Mouse (Mus musculus) forebrain, embryonic 10.5 days (tissue): Measurements from ENCODE around the gene Lcn8. TPM values are rescaled to one million over a fixed set of nuclear protein-coding genes. Genes with fewer than 3 reads are reported as not detected.
A peak's percentile ranks its signal among the peaks of the same experiment; 100 is the strongest.

Experiments used
- DNase-seq: peaks from one replicate; pipeline ENCODE4 v3.0.0-alpha.2; 2017; ENCODE audit warnings: low spot score; ENCODE audit errors: extremely low spot score
- H3K27ac ChIP-seq: fragments of 300-500 bp; sonication (generic); 2 replicates; pipeline ENCODE4 v1.5.1; 2016; ENCODE audit warnings: mild to moderate bottlenecking
- H3K27me3 ChIP-seq: fragments of 300-500 bp; sonication (generic); 2 replicates; pipeline ENCODE4 v1.6.1; 2016; ENCODE audit warnings: mild to moderate bottlenecking; ENCODE audit not compliant: poor library complexity, severe bottlenecking
- H3K36me3 ChIP-seq: fragments of 300-500 bp; sonication (generic); replicated peaks from 2 replicates; pipeline ENCODE4 v1.6.1; 2016; ENCODE audit warnings: mild to moderate bottlenecking, moderate library complexity
- H3K4me1 ChIP-seq: fragments of 300-500 bp; sonication (generic); 2 replicates; pipeline ENCODE4 v1.6.1; 2016
- H3K4me3 ChIP-seq: fragments of 300-500 bp; sonication (generic); 2 replicates; pipeline ENCODE4 v1.5.1; 2016; ENCODE audit warnings: mild to moderate bottlenecking, moderate library complexity
- H3K9me3 ChIP-seq: fragments of 300-500 bp; sonication (generic); 2 replicates; pipeline ENCODE4 v1.6.1; 2016; ENCODE audit warnings: mild to moderate bottlenecking, moderate library complexity
- WGBS: fragments of 180-500 bp; shearing (Covaris S2); methylation state at CpG from one replicate; pipeline ENCODE4 v1.1.7; 2016; 5-methylcytosine and 5-hydroxymethylcytosine counted together
- polyA plus RNA-seq: library from polyadenylated mRNA; unstranded; fragments of >200 nt; fragmentation: Nextera tagmentation; extraction: Ambion mirVana; gene quantifications from 2 replicates; pipeline ENCODE4 v1.2.1, GENCODE M21; 2016

The Lcn8 gene
- not detected in 2 replicates for polyA plus RNA-seq

- no peaks in the 10 kb centered on the region for H3K4me1 ChIP-seq
- no peaks in the 10 kb centered on the region for H3K27me3 ChIP-seq
- H3K4me3 ChIP-seq, result no peak within 1 kb of the TSS
- H3K9me3 ChIP-seq, result no peaks in the 10 kb centered on the region
- H3K27ac ChIP-seq, result no peak within 1 kb of the TSS
- no peak for DNase-seq
- H3K36me3 ChIP-seq, result no peaks in the 10 kb centered on the region
- WGBS, result 85% methylated on average over 2 of the region's 2 CpGs
These were observed at the start of gene Lcn8 for GRCm38 (mm10) chr2:25652902-25653301. Lcn8 (plus strand) TSS chr2:25653120.

DNA sequence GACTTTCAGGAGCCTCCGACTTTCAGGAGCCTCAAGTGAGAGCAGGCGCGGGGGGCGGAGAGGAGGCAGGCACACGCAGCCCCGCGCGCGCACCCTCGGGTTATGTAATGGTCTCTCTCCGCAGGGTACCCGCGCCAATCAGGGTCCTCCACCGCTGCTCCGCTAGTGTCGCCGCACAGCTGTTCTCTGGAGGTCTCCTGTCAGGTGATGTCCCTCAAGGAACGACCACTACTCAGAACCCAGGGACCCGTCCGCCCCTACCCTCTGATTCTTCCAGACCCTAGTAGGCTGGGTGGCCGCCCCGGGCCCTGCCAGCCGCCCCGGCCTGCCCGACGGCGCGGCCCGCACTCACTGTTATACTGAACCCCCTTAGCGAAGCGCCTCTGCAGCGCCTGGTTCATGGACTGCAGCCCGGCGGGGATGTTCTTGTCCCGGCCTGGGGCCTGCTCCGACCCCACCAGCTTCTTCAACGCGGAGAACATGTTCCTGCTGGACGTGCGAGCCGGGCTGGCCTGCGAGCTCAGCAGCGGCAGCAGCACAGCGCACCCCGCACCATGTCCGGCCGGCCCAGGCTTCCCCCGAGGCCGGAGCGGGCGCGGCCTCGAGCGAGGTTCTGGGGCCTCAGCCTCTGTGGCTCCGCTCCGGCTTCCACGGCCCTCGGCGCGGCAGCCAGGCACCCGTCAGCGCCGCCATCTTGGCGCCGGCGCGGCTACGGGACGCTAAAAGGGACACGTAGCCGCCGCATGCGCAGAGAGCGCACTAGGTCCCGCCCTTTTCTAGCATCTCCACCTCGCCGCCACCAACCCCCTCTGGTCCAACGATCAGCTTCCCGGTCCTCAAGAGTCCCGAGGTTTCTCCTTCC is 44.9 kb upstream of the Lcn8 start, which contains the start of gene Rabl6:
TSS of gene Rabl6 (minus strand) at position 761 of the 862 bp plus-strand sequence.
- peak within 1 kb of the TSS; percentile 99 for H3K4me3 ChIP-seq
- H3K27ac ChIP-seq, result peak within 1 kb of the TSS; percentile 98
- no peaks in the 10 kb centered on the region for H3K9me3 ChIP-seq
- peaks cover 39% of the 10 kb centered on the region for H3K27me3 ChIP-seq
- H3K36me3 ChIP-seq, result peaks cover 24% of the 10 kb centered on the region
- peaks cover 24% of the 10 kb centered on the region for H3K4me1 ChIP-seq
- DNase-seq, result peak; percentile 83
- under 1% methylated on average over 80 of the region's 80 CpGs for WGBS

DNA sequence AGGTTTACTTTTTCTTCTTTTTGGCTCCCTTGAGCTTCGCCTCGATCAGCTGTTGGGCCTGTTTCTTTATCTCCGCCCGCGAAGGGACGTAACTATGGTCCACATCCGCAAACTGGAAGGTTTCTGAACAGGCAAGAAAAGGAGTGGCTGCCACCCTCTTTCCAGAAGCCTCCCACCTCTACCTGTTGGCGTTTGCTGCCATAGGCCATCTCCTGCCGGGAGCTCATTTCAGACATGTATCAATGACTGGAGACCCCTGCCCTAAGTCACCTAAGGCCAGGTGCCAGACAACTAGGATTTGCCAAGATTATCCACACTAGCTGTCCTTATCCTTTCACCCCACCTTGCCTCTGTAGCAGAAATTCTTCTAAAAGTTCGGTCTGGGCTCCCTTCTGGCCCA is 44.2 kb upstream of the Lcn8 start:
- DNase-seq, result no peak
- H3K9me3 ChIP-seq, result no peaks in the 10 kb centered on the region
- H3K27ac ChIP-seq, result peak overlapping the region; percentile 98
- peak overlapping the region; percentile 99 for H3K4me3 ChIP-seq
- peaks cover 18% of the 10 kb centered on the region for H3K36me3 ChIP-seq
- WGBS, result 69% methylated on average over 10 of the region's 10 CpGs
- H3K4me1 ChIP-seq, result peaks cover 24% of the 10 kb centered on the region
- H3K27me3 ChIP-seq, result peaks cover 46% of the 10 kb centered on the region

- no peaks in the 10 kb centered on the region for H3K36me3 ChIP-seq
- H3K27me3 ChIP-seq, result peaks cover 84% of the 10 kb centered on the region
- no peak for DNase-seq
- no peak overlapping the region for H3K27ac ChIP-seq
- 27% methylated on average over 22 of the region's 22 CpGs for WGBS
- H3K9me3 ChIP-seq, result no peaks in the 10 kb centered on the region
- peaks cover 16% of the 10 kb centered on the region for H3K4me1 ChIP-seq
- peak overlapping the region; percentile 19; the same call in 1 of the 2 replicates for H3K4me3 ChIP-seq
These were observed 36.5 kb upstream of the Lcn8 start for GRCm38 (mm10) chr2:25616398-25616797.

- WGBS, result 89% methylated on average over 3 of the region's 3 CpGs
- H3K36me3 ChIP-seq, result no peaks in the 10 kb centered on the region
- H3K4me3 ChIP-seq, result peak within 1 kb of the TSS; percentile 19; the same call in 1 of the 2 replicates
- H3K27ac ChIP-seq, result no peak within 1 kb of the TSS
- H3K27me3 ChIP-seq, result peaks cover 72% of the 10 kb centered on the region
- no peak for DNase-seq
- no peaks in the 10 kb centered on the region for H3K9me3 ChIP-seq
- peaks cover 24% of the 10 kb centered on the region for H3K4me1 ChIP-seq
These were observed 35.3 kb upstream of the Lcn8 start, which contains the start of gene Ccdc183 for GRCm38 (mm10) chr2:25617578-25617977. Ccdc183 (minus strand) TSS chr2:25617678.

DNA sequence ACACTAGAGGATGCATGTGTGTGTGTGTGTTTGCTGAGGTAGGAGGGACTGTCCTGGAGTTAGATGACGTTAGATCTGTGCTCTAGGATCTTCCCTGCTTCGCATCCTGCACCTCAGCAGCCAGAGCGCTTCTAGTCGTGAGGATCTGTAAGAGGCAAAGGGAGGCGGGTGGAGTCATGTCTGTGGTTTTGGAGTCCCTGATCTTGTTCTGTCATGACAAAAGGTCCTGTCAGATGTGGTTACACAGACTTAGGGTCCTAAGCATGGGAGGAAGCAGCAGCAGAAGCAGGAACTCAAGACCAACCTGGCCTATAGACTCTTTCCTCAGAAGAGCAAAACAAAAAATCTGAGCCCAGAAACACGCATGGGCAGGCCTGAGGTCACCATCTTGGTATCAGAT is 32.5 kb upstream of the Lcn8 start:
- peaks cover 24% of the 10 kb centered on the region for H3K4me1 ChIP-seq
- peaks cover 45% of the 10 kb centered on the region for H3K27me3 ChIP-seq
- 84% methylated on average over 6 of the region's 6 CpGs for WGBS
- no peak for DNase-seq
- H3K9me3 ChIP-seq, result no peaks in the 10 kb centered on the region
- H3K27ac ChIP-seq, result no peak overlapping the region
- no peak overlapping the region for H3K4me3 ChIP-seq
- no peaks in the 10 kb centered on the region for H3K36me3 ChIP-seq

DNA sequence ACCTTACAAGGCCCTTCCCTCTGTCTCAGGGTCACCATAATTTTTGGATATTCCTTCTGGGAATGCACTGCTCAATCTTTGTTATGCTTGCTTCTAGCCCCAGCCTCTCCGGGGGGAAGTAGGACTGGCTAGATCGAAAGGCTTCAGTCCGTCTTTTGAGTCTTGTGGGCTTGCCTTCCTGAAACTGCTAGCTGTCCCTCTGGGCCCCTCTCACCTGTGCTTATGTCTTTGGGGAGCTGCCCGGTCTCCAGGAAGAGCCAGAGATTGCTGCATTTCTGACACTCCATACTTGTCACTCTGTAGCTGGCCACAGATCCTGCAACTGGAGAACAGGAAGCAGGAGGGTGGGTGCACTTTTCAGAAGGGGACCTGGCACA is 32.1 kb upstream of the Lcn8 start:
- Histone ChIP-seq H3K27me3 (peaks cover 41% of the 10 kb centered on the region), H3K4me3 (peak overlapping the region; percentile 62; the same call in 1 of the 2 replicates), H3K36me3 (no peaks in the 10 kb centered on the region), H3K9me3 (no peaks in the 10 kb centered on the region), H3K4me1 (peaks cover 24% of the 10 kb centered on the region), H3K27ac (no peak overlapping the region)
- WGBS, result 88% methylated on average over 4 of the region's 4 CpGs
- no peak for DNase-seq

DNA sequence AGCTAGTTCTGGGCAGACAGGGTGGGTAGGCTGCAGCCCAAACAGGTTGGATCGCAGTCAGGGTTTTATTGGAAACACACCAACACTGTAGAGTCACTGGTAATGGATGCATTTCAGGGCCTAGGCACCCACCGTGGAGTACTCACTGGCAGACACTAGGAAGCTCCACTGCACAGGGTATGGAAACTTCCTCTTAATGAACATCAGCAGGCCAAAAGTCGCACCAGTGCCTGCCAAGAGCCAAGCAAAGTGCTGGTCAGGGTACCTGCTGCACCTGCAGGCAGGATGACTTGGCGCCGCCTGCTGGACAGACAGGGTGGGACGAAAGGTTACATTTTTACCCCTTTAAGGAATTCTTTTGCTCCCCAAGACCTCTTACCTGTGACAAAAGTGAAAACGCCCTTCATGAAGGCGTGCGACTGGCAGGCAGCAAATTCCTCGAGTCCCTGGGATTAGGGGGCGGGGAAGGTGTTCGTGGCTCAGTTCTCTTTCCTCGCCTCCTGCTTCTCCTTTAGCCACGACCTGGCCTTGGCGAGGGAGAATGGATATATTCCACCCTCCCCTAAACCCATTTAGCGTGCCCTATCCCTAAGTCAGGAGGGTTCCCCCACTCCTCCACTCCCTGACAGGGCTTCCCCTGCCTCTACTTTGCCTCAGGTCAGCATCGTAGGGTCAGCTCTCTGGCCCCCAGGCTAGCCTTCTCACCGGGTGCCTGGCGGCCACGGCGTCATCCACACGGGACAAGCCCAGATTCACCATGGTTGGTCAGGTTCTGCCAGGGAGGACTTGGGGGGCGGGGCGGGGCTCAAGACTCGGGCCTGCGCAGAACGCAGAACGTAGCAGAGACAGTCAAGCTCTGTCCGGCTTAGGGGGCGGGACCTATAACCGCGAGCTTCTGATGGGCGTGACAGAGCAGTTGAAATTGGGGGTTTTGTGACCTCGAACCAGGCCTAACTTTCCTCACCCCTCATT is 31.4 kb upstream of the Lcn8 start, which contains the start of gene Tmem141:
TSS of gene Tmem141 (minus strand) at position 777 of the 972 bp plus-strand sequence.
- no peaks in the 10 kb centered on the region for H3K9me3 ChIP-seq
- 6% methylated on average over 34 of the region's 34 CpGs for WGBS
- no peaks in the 10 kb centered on the region for H3K36me3 ChIP-seq
- H3K27ac ChIP-seq, result peak within 1 kb of the TSS; percentile 84
- peaks cover 34% of the 10 kb centered on the region for H3K27me3 ChIP-seq
- DNase-seq, result peak; percentile 80
- peak within 1 kb of the TSS; percentile 62 for H3K4me3 ChIP-seq
- peaks cover 18% of the 10 kb centered on the region for H3K4me1 ChIP-seq

- DNase-seq, result no peak
- Histone ChIP-seq H3K36me3 (no peaks in the 10 kb centered on the region), H3K27me3 (no peaks in the 10 kb centered on the region), H3K4me1 (peaks cover 16% of the 10 kb centered on the region), H3K4me3 (no peak overlapping the region), H3K9me3 (no peaks in the 10 kb centered on the region), H3K27ac (no peak overlapping the region)
- WGBS, result 80% methylated on average over 5 of the region's 5 CpGs
These were observed 26.9 kb upstream of the Lcn8 start for GRCm38 (mm10) chr2:25625986-25626385.

DNA sequence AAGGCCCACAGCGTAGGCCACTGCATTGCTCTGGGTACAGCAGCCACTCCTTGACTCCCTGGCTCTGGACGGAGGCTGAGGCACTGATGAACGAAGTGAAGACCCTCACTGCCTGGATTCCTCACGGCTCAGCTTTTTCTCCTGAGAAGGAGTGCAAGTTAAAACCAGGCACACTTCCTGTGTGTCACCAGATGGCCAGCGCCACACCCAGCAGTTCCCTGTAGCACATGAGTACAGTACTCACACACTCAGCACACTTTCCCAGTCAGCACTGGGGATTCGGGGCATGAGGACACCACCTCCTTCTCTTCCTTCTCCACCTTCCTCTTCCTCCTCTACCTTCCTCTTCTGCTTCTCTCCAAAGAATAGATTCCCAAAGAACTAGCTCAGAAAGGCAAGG is 25.1 kb upstream of the Lcn8 start, which contains the start of gene Fcna:
TSS of gene Fcna (minus strand) at position 220 of the 400 bp plus-strand sequence.
- WGBS, result 87% methylated on average over 6 of the region's 6 CpGs
- no peak for DNase-seq
- Histone ChIP-seq H3K27me3 (no peaks in the 10 kb centered on the region), H3K4me3 (no peak within 1 kb of the TSS), H3K36me3 (no peaks in the 10 kb centered on the region), H3K9me3 (no peaks in the 10 kb centered on the region), H3K4me1 (peaks cover 5% of the 10 kb centered on the region), H3K27ac (no peak within 1 kb of the TSS)

GRCm38 (mm10) chr2:25628738-25629137 is 24.2 kb upstream of the Lcn8 start:
- WGBS, result 51% methylated on average over 4 of the region's 4 CpGs
- no peak for DNase-seq
- Histone ChIP-seq H3K4me3 (no peak overlapping the region), H3K9me3 (no peaks in the 10 kb centered on the region), H3K27ac (no peak overlapping the region), H3K36me3 (no peaks in the 10 kb centered on the region), H3K4me1 (peaks cover 5% of the 10 kb centered on the region), H3K27me3 (no peaks in the 10 kb centered on the region)

GRCm38 (mm10) chr2:25633616-25634015 is 19.3 kb upstream of the Lcn8 start:
- Histone ChIP-seq H3K4me3 (no peak overlapping the region), H3K36me3 (no peaks in the 10 kb centered on the region), H3K9me3 (no peaks in the 10 kb centered on the region), H3K4me1 (peaks cover 2% of the 10 kb centered on the region), H3K27me3 (no peaks in the 10 kb centered on the region), H3K27ac (no peak overlapping the region)
- 89% methylated on average over 3 of the region's 3 CpGs for WGBS
- no peak for DNase-seq
